Mouse (Mus musculus) MEL (cell line): ENCODE results near the gene Lag3.

ENCODE experiments used
- CHD2 ChIP-seq: IDR thresholded peaks from 2 replicates; pipeline ENCODE4 v1.6.1; 2011; ENCODE audit warnings: low read length, improper control_type of control experiment
- CTCF ChIP-seq, 3 experiments: IDR thresholded peaks in 2 of 3; conservative IDR thresholded peaks in 1 of 3; 2 replicates each; pipeline ENCODE4 v1.5.1; 2011 to 2012; ENCODE audit warnings: low read length in 3 of 3, low read depth in 2 of 3, mild to moderate bottlenecking in 2 of 3, improper control_type of control experiment in 1 of 3, inconsistent platforms in 1 of 3, mixed read lengths in 1 of 3, moderate library complexity in 1 of 3; ENCODE audit not compliant: control insufficient read depth in 1 of 3, insufficient read depth in 1 of 3, poor library complexity in 1 of 3, severe bottlenecking in 1 of 3
- EP300 ChIP-seq, 2 experiments: IDR thresholded peaks; 2 replicates each; pipeline ENCODE4 v1.6.1; 2011; ENCODE audit warnings: improper control_type of control experiment in 2 of 2, low read length in 2 of 2, low read depth in 1 of 2, mild to moderate bottlenecking in 1 of 2
- GATA1 ChIP-seq: IDR thresholded peaks from 2 replicates; pipeline ENCODE4 v1.6.1; 2011; ENCODE audit warnings: low read depth, low read length, improper control_type of control experiment
- MAFK ChIP-seq: IDR thresholded peaks from 2 replicates; pipeline ENCODE4 v1.6.1; 2011; ENCODE audit warnings: low read depth, mild to moderate bottlenecking, low read length, improper control_type of control experiment, borderline replicate concordance
- MAX ChIP-seq: IDR thresholded peaks from 2 replicates; pipeline ENCODE4 v1.6.1; 2011; ENCODE audit warnings: low read length, improper control_type of control experiment
- MXI1 ChIP-seq: IDR thresholded peaks from 2 replicates; pipeline ENCODE4 v1.6.1; 2011; ENCODE audit warnings: mild to moderate bottlenecking, low read depth, low read length, improper control_type of control experiment
- POLR2A ChIP-seq, 2 experiments: IDR thresholded peaks; 2 replicates each; pipeline ENCODE4 v1.6.1; 2011 to 2012; ENCODE audit warnings: low read length in 2 of 2, mild to moderate bottlenecking in 2 of 2, control low read depth in 1 of 2, improper control_type of control experiment in 1 of 2, low read depth in 1 of 2, moderate library complexity in 1 of 2; ENCODE audit not compliant: control insufficient read depth in 1 of 2, insufficient read depth in 1 of 2, poor library complexity in 1 of 2
- POLR2AphosphoS2 ChIP-seq: IDR thresholded peaks from 2 replicates; pipeline ENCODE4 v1.6.1; 2011; ENCODE audit warnings: low read length, improper control_type of control experiment
- TCF12 ChIP-seq: IDR thresholded peaks from 2 replicates; pipeline ENCODE4 v1.6.1; 2014; ENCODE audit warnings: low read depth, mild to moderate bottlenecking, inconsistent platforms, low read length, improper control_type of control experiment, moderate library complexity
- UBTF ChIP-seq: IDR thresholded peaks from 2 replicates; pipeline ENCODE4 v1.6.1; 2012; ENCODE audit warnings: low read depth, mild to moderate bottlenecking, inconsistent platforms, low read length, improper control_type of control experiment, moderate library complexity, borderline replicate concordance; ENCODE audit not compliant: insufficient read depth

DNA sequence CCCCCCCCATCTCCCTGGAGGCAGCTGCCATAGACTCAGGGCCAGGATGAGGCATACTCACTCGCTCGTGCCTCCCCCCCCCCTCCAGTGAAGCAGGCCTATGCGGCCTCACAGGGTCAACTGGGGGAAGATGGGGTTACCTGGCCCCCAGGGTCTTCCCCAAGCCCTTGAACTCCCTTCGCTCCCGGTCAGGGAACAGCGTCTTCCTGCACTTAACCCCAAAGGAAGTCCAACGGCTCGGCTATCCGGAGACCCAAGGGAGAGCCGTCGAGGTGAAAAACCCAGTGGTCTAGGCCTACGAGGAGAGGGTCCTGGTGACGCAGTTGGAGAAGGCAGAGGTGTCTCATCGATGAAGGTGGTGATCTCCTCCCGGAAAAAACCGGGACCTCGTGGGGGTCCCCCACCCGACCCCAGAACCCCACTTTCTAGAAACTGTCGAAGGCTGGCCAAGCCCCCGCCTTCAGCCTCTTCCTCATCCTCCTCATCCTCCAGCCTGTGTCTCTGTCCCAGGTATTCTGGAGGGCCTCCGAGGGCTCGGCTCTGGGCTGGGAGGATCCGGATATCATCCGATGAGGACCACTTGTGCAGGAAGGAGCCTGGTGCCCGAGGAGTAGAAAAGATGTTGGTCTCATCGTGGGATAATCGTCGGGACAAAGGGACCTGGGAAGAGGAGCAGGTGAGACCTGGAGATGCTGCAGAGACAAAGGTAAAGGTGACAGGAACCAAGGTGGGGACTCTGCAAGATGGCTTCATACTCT is 52.8 kb downstream of the Lag3 start:
- TF ChIP-seq CTCF (IDR thresholded peaks at IDR 0.05 in 2 of 3, conservative IDR thresholded peaks at IDR 0.05 in 1 of 3; ENCODE audit: control insufficient read depth in 1 of 3, insufficient read depth in 1 of 3, low read depth in 2 of 3, low read length in 3 of 3, poor library complexity in 1 of 3, severe bottlenecking in 1 of 3) (no peak), POLR2A (IDR thresholded peaks at IDR 0.05; ENCODE audit: control insufficient read depth in 1 of 2, insufficient read depth in 1 of 2, low read depth in 1 of 2, low read length in 2 of 2, poor library complexity in 1 of 2) (no peak), GATA1 (no peak), EP300 (IDR thresholded peaks at IDR 0.05; ENCODE audit: low read depth in 1 of 2, low read length in 2 of 2) (no peak), UBTF (no peak), MAX (no peak), MXI1 (no peak), CHD2 (no peak), TCF12 (no peak), POLR2AphosphoS2 (no peak), MAFK (no peak)
